Mouse (Mus musculus) ovary, postnatal 36 days (tissue): ENCODE results near the gene Itga11.
"Not testable (repeated sequence)": the region's sequence is repeated elsewhere in the genome, so short reads cannot be mapped to it uniquely, and the experiment has no call there.

ENCODE experiments used
- DNase-seq: peaks from one replicate; pipeline ENCODE4 v3.0.0; 2022; ENCODE audit warnings: low spot score, mixed read lengths

The Itga11 gene

DNA sequence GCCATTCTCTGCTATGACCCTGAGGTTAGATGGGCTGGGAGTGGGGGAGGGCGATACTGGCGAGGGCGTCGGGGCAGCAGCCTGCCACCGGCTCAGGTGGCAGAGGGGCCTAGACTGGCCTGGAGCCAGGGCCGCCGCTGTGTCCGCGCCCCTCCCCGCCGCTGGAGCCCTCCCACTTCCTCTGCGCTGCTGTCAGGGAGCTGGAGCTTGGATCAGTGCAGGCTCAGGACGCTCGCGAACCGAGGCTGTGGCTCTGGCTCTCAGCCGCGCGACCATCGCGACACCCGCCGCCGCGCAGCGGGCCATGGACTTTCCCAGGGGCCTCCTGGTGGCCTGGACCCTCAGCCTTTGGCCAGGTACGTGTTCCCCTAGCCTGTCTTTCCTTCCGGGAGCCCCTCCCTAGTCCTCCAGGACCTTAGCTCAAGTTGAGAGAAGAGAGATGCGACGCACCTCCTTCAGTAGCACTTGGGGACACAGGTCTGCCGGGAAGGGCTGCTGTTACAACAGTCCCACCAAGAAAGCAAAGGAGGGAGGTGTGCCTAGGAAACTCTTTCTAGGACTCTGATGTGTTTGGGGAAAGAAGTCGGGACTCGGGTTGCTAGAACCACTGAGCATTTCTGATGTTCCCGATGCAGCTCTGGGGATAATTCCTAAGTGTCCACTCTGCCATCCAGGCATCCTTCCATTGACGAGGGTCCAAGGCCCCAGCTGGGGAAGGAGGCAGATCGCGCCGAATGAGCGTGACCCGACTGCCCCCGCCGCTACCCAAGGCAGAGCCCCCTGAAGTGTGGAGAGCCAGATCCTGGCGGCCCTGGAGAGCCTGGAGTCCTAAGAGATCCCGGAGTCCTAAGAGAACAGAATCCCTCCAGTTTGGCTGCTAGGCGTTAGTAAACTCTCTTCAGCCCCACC, at the start of gene Itga11:
Itga11 (plus strand) TSS at position 186 of the 909 bp plus-strand sequence.
- DNase-seq, result peak; percentile 30

DNA sequence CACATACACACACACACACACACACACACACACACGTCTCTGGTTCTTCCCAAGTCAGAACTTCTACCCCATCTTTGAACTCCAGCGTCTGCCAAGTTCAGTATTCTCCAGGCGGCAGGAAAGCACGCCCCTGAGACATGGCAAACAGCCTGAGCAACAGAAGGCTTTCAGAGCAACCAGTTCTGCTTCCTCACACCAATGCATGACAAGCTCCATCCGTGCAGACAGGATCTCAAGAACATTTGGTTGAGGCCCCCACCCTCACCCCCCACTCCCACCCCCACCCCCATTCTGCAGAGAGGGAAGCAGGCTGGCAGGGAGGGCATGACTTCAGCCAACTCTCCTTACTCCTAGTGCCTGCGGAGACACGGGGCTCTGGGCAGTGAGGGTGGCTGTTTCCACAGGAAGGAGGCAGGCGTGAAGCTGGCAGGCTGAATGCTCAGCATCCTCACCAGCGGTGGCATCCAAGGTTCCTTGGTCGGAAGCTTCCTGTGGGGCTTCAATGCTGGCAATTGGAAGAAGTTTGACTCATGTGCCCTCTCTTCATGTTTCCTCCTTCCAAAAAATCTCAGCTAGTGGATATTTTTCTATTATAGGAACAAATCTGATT, 46.9 kb upstream of the Itga11 start:
- DNase-seq, result no peak

DNA sequence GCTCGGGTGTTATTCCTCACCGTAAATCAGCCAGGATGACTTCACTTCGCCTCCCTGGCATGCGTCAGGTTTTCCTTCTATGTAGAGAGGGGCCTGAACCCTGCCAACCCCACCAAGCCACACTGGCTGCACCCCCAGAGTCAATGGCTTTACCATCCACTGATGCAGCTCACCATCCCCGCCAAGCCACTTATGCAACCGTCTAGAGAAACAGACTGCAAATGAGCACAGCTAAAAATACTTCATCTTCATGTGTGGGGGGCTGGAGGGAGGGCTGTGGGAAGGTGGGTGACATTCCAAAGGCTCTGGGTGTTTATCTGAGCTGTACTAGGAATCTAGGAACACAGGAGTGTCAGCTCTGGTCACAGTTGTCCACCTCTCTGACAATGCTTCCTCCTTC, 45.2 kb upstream of the Itga11 start:
- DNase-seq, result no peak

- DNase-seq, result no peak
Observed at GRCm38 (mm10) chr9:62638045-62638444, 39.6 kb upstream of the Itga11 start.

GRCm38 (mm10) chr9:62639686-62640085, 37.9 kb upstream of the Itga11 start:
- no peak for DNase-seq

DNA sequence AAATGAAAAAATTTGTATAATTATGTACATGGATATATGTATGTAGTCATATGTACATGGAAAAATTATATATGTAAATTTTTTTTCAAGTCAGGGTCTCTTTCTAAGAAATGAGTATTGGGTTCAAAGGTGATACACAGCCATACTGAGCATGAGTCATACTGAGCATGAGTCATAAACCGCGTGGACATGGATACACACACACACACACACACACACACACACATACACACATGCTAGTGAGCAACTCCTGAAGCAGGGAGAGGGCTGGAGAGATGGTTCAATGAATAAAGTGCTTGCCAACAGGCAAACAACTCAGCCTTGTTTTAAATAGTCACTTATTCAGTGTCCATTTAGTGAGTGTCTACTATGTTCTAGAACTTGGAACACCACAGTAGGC, 37.4 kb upstream of the Itga11 start:
- DNase-seq, result no peak

DNA sequence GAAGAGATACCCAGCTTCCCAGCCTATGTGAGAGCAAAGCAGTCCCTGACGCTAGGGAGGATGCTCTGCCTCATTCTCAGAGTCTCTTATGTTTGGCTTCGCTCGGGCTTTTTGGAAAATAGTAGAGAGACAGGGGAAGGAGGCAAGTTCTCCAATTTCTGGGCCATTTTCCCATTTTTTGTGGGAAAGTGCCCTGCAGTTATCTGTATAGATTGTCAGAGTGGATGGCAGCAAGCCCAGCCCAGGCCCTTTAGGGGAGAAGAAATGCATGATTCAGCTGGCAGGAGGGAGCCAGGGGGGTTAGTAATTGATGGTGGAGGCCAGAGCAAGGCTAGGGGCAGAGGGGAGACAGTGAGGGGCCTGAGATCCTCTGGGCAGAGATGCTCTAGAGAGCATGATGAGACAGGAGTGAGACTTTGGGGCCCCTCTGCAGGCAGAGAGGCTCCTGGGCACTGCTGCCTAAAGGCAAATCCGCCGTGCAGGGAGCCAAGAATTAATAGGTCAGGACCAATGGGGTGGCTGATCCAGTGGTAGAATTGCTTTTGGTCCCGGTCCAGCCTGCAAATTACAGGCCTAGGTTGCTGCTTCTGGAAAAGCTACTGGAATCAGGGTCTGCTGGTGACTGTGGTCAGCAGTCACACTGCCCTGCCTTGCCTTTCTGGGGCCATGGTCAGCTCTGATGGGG, 31.8 kb upstream of the Itga11 start:
- DNase-seq, result no peak

DNA sequence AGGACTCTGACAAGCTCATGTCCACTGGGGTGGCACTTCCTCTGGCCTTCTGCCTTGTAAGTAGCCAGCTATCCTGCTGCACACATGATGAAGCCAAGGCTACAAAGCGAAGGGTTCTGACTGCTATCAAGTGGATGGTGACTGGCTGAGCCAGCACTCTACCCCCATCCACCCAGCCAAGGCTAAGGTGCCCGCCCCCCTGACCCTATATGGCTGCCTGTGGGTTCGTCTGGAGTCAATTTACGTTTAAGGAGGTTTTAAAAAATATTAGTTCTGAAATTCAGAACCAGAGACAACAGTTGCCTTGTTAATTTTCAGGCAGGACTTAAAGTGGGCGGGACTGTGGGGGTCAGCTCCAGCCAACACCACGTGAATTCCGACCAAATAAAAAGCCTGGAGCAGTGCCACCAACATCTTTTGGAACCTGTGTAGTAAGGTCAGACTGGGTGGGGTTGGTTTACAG, 30.9 kb upstream of the Itga11 start:
- no peak for DNase-seq

- no peak for DNase-seq
Observed at GRCm38 (mm10) chr9:62649444-62649843, 28.2 kb upstream of the Itga11 start.

GRCm38 (mm10) chr9:62650764-62651163, 26.9 kb upstream of the Itga11 start:
- DNase-seq, result no peak

GRCm38 (mm10) chr9:62654336-62654735, 23.3 kb upstream of the Itga11 start:
- no peak for DNase-seq

DNA sequence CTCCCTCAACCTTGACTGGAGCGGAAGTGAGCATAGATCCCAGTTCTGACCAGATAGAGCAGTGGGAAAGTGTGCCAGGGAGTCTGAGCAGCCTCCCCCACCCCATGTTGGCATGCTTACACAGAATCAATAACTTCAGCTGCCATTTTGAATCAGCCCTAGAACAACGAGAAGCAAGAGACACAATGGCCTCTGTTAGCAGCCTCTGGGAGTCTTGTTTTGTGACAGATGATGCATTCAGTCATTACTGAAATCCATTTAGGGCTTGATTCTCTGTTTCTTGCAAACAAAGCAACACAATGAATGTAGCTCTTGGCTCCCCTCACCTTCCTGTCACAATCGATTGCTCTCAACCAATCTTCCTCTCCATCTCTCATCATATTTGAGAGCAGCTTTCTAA, 19.6 kb upstream of the Itga11 start:
- no peak for DNase-seq

- DNase-seq, result no peak
Observed at GRCm38 (mm10) chr9:62659026-62659425, 18.6 kb upstream of the Itga11 start.

DNA sequence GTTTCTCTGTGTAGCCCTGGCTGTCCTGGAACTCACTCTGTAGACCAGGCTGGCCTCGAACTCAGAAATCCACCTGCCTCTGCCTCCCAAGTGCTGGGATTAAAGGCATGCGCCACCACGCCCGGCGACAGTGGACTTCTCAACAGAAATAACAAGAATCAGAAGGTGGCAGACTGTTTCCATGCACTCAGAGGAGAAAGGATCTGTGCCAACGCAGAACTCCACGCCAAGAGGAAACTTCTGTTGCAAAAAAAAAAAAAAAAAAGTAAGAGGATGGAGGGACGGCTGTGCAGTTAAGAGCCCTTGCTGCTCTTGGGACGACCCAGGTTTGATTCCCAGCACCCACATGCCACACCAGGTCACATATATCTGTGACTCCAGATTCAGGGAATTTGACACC, 16.7 kb upstream of the Itga11 start:
- not testable (repeated sequence) for DNase-seq

DNA sequence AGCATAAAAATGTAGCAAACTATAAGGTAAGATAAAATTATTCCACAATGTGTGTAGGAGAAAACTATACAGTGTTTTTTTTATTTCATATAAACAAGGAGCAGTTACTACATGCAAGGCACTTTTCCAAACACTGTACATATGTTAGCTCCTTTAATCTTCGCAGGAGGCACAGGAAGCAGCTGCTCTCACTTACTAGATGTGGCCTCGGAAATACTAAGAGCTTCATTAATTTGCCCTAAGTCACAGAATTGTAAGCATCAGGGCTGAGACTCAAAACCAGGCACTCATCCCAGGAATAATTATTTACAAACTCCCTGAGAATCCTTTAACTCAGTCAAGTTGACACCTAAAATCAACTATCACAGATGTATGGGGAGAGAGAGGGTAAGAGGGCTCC, 14.2 kb upstream of the Itga11 start:
- DNase-seq, result no peak

DNA sequence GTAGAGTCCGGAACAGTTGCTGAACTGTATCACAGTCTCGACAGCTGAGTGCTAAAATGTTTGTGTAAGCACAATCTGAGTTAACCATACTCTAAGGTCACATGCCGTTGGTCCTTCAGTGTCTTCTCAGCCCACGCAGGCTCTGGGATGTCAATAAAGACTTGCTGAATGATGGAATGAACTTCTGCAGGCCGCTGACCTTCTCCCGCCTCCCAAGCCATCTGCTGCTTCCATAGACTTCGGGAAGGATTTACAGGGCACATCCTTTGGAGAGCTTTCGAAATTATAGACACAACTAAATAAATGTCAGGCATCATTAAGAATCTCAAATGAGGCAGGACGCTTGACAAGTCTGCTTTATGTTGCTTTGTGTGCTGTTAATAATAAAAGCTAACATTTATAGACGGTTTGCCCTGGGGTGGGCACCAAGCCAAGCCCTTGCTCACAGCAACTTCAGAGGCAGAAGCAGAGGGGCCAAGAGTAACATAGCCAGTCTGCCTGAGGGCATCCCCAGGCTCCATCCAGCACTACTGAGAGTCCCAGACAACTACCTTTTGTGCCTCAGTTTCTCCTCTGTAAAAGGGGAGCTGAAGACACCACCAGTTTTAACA, 13.4 kb upstream of the Itga11 start:
- no peak for DNase-seq

DNA sequence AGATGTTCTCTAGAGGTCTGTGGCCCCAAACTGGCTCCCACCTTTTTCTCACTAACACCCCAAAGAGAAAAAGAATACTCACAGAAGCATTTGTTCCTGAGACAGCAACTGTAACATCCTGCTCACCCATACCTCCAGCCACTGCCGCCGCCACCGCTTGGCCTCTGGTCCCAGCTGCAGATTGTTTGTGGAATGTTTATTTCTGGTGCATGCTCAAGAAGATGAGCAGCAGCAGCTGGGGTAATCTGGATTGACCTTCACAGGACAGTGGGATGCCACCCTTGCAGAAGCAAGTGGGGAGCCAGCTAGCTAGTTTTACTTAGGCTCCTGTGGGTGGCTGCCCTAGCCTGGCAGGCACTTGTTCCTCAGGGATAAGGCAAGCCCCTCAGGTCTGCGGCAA, 11.7 kb upstream of the Itga11 start:
- no peak for DNase-seq

- no peak for DNase-seq
Observed at GRCm38 (mm10) chr9:62668503-62668902, 9.1 kb upstream of the Itga11 start.

- no peak for DNase-seq
Observed at GRCm38 (mm10) chr9:62673241-62673640, 4.4 kb upstream of the Itga11 start.

- DNase-seq, result no peak
Observed at GRCm38 (mm10) chr9:62675172-62675571, 2.5 kb upstream of the Itga11 start.

GRCm38 (mm10) chr9:62678550-62679155, 1.0 kb downstream of the Itga11 start:
- no peak for DNase-seq

DNA sequence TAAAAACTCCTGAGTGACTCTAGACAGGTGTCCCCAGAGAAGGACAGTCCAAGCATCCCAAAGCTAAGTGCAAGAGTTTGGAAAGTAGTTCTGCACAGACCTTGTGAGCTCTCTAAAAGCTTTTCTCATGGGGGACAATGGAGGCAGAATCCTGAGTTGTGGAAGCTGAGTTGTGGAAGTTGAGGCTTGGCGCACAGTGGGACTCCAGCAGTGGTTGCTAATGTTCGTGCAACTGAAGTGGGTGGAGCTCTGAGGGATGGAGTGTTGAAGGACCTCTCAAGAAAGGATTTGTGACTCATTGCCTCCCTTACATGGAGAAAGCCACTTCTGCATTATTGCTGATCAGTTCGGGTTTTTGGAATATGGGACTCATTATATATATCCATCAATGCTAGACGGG, 1.8 kb downstream of the Itga11 start:
- DNase-seq, result no peak
